Mouse (Mus musculus) heart, adult 18-20 months (tissue): Measurements from ENCODE around the gene Itgb4. TPM values are rescaled to one million over a fixed set of nuclear protein-coding genes. Genes with fewer than 3 reads are reported as not detected.
"Not testable (repeated sequence)": the region's sequence is repeated elsewhere in the genome, so short reads cannot be mapped to it uniquely, and the experiment has no call there.

ENCODE experiments used
- DNase-seq, 2 experiments: peaks; one replicate each; pipeline ENCODE4 v3.0.0; 2021 to 2022; ENCODE audit warnings: mixed read lengths in 1 of 2
- total RNA-seq, 2 experiments: library from RNA; stranded (reverse); gene quantifications; 2 replicates each; pipeline ENCODE4 v1.2.3; 2021

Itgb4 gene
- total RNA-seq, 2 experiments from 2014 or later, result 1.9 to 3.7 TPM

GRCm38 (mm10) chr11:116008832-116009375 lies 34.4 kb downstream of the Itgb4 start:
- no peak for DNase-seq

- DNase-seq, result no peak
These were observed 35.2 kb downstream of the Itgb4 start for GRCm38 (mm10) chr11:116009661-116010060.

GRCm38 (mm10) chr11:116010146-116010545 lies 35.6 kb downstream of the Itgb4 start:
- no peak for DNase-seq

GRCm38 (mm10) chr11:116010948-116011347 lies 36.4 kb downstream of the Itgb4 start:
- DNase-seq, result no peak

GRCm38 (mm10) chr11:116011529-116012261 lies 37.2 kb downstream of the Itgb4 start:
- DNase-seq, result no peak

- peak; percentile 89 to 93 for DNase-seq
These were observed 37.9 kb downstream of the Itgb4 start, which contains the start of gene Galk1 for GRCm38 (mm10) chr11:116012262-116012947. Gene Galk1, minus strand, starts transcription at chr11:116012719.

GRCm38 (mm10) chr11:116014821-116015220 lies 40.3 kb downstream of the Itgb4 start:
- no peak for DNase-seq

- DNase-seq, result peak; percentile 47 to 49
These were observed 43.6 kb downstream of the Itgb4 start for GRCm38 (mm10) chr11:116018106-116018505.

GRCm38 (mm10) chr11:116018867-116019266 lies 44.4 kb downstream of the Itgb4 start:
- DNase-seq, result not testable (repeated sequence)

- DNase-seq, result no peak
These were observed 44.9 kb downstream of the Itgb4 start for GRCm38 (mm10) chr11:116019360-116019791.

- no peak for DNase-seq
These were observed 45.5 kb downstream of the Itgb4 start for GRCm38 (mm10) chr11:116019976-116020411.

GRCm38 (mm10) chr11:116020519-116020922 lies 46.0 kb downstream of the Itgb4 start:
- no peak for DNase-seq

GRCm38 (mm10) chr11:116021328-116022220 lies 47.1 kb downstream of the Itgb4 start:
- no peak for DNase-seq

- DNase-seq, result no peak
These were observed 47.8 kb downstream of the Itgb4 start for GRCm38 (mm10) chr11:116022256-116022780.

GRCm38 (mm10) chr11:116023074-116023770 lies 48.7 kb downstream of the Itgb4 start:
- DNase-seq, result peak in 1 of 2 experiments; percentile 53

GRCm38 (mm10) chr11:116023771-116024355 lies 49.4 kb downstream of the Itgb4 start:
- DNase-seq, result peak; percentile 82 to 90

- DNase-seq, result peak; percentile 95 to 98
These were observed 49.9 kb downstream of the Itgb4 start for GRCm38 (mm10) chr11:116024356-116024808.

GRCm38 (mm10) chr11:116025056-116025845 lies 50.7 kb downstream of the Itgb4 start:
- DNase-seq, result no peak

- no peak for DNase-seq
These were observed 53.2 kb downstream of the Itgb4 start, which contains the start of gene H3f3b for GRCm38 (mm10) chr11:116027756-116028155. Gene H3f3b, minus strand, starts transcription at chr11:116027962.
